Mouse (Mus musculus) liver, embryonic 15.5 days (tissue): ENCODE data around the gene 1700042G07Rik. TPM values are rescaled to one million over a fixed set of nuclear protein-coding genes. Genes with fewer than 3 reads are reported as not detected.

Experiments
- ATAC-seq: fragments of 200-750 bp; cut with Nextera tagmentation; 2 replicates; pipeline ENCODE4 v1.8.0; 2017; ENCODE audit warnings: moderate number of reproducible peaks, mild to moderate bottlenecking, moderate library complexity; ENCODE audit not compliant: insufficient read depth
- H3K27ac ChIP-seq: fragments of 300-500 bp; sonication (generic); replicated peaks from 2 replicates; pipeline ENCODE4 v1.5.1; 2015; ENCODE audit warnings: mild to moderate bottlenecking, inconsistent platforms
- H3K27me3 ChIP-seq: fragments of 300-500 bp; sonication (generic); 2 replicates; pipeline ENCODE4 v1.6.1; 2015; ENCODE audit warnings: mild to moderate bottlenecking, inconsistent platforms
- H3K36me3 ChIP-seq: fragments of 300-500 bp; sonication (generic); replicated peaks from 2 replicates; pipeline ENCODE4 v1.6.1; 2015; ENCODE audit warnings: moderate library complexity, mild to moderate bottlenecking, inconsistent platforms
- H3K4me1 ChIP-seq: fragments of 300-500 bp; sonication (generic); replicated peaks from 2 replicates; pipeline ENCODE4 v1.6.1; 2015; ENCODE audit warnings: inconsistent platforms
- H3K4me2 ChIP-seq: fragments of 300-500 bp; sonication (generic); 2 replicates; pipeline ENCODE4 v1.6.1; 2015; ENCODE audit warnings: moderate library complexity, mild to moderate bottlenecking, inconsistent platforms
- H3K4me3 ChIP-seq: fragments of 300-500 bp; sonication (generic); replicated peaks from 2 replicates; pipeline ENCODE4 v1.5.1; 2015; ENCODE audit warnings: mild to moderate bottlenecking, inconsistent platforms
- H3K9ac ChIP-seq: fragments of 300-500 bp; sonication (generic); 2 replicates; pipeline ENCODE4 v1.6.1; 2015; ENCODE audit warnings: moderate library complexity, mild to moderate bottlenecking, inconsistent platforms
- H3K9me3 ChIP-seq: fragments of 300-500 bp; sonication (generic); replicated peaks from 2 replicates; pipeline ENCODE4 v1.6.1; 2016; ENCODE audit warnings: inconsistent platforms
- WGBS: fragments of 180-500 bp; shearing (Covaris S2); methylation state at CpG from one replicate; pipeline ENCODE4 v1.1.7; 2015; ENCODE audit warnings: mixed read lengths; ENCODE audit not compliant: insufficient replicate concordance; 5-methylcytosine and 5-hydroxymethylcytosine counted together
- polyA plus RNA-seq: library from polyadenylated mRNA; unstranded; fragments of >200 nt; fragmentation: Nextera tagmentation; extraction: Ambion mirVana; gene quantifications from 2 replicates; pipeline ENCODE4 v1.2.1, GENCODE M21; 2015

1700042G07Rik gene
- polyA plus RNA-seq, 1 experiment from 2014 or later: not detected

- Histone ChIP-seq H3K27me3 (peaks cover 50% of the 10 kb centered on the region), H3K36me3 (no peaks in the 10 kb centered on the region), H3K27ac (no peak overlapping the region), H3K4me1 (peaks cover 35% of the 10 kb centered on the region), H3K4me3 (no peak overlapping the region), H3K9ac (no peak overlapping the region), H3K9me3 (no peaks in the 10 kb centered on the region), H3K4me2 (peak overlapping the region; percentile 51)
- 0 out of 2 replicates have a peak, but pooled peaks have one; percentile 27 for ATAC-seq
- WGBS: 22% methylated on average over 5 of the region's 5 CpGs
These were observed 4.0 kb downstream of the 1700042G07Rik start for GRCm38 (mm10) chr4:116177140-116177539.

DNA sequence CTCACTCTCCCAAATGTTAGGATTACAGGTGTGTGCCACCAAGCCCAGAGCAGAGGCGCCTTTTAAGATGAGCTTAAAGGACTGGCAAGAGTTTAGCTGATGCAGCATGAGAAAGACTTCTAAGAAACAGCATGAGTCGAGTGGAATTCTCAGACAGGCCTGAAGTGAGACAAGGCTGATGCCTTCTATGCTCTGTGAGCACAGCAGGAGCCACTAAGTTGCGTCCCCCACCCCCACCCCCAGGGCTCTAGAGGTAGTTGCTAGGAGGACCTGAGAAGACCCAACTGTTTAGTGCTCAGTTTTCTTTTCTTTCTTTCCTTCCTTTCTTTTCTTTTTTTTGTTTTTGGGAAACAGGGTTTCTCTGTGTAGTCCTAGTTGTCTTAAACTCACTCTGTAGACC lies 8.9 kb downstream of the 1700042G07Rik start:
- Histone ChIP-seq H3K9me3 (no peaks in the 10 kb centered on the region), H3K36me3 (no peaks in the 10 kb centered on the region), H3K4me2 (no peak overlapping the region), H3K27ac (no peak overlapping the region), H3K9ac (no peak overlapping the region), H3K4me1 (peaks cover 4% of the 10 kb centered on the region; the same call in 1 of the 2 replicates), H3K27me3 (peaks cover 73% of the 10 kb centered on the region), H3K4me3 (no peak overlapping the region)
- ATAC-seq: no peak
- 51% methylated on average over 3 of the region's 3 CpGs for WGBS

DNA sequence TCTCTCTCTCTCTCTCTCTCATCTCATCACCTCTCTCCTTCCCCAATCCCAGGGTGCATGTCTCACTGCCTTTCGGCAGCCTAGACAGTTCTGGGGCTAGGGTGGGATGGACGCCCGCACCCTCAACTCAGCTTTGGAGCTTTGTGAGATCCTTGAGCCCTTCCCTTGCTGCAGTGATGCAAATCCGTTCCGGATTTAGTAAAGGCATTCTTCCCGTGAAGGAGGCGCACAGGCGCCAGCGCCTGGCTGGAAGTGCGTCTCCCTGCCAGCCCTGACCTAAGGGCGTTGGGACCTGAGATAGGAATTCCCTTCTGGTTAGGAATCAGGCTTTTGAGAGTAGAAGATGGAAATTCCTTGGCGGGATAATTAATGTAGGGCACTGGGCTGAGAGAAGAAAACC lies 9.6 kb downstream of the 1700042G07Rik start:
- Histone ChIP-seq H3K4me2 (no peak overlapping the region), H3K27me3 (peaks cover 67% of the 10 kb centered on the region), H3K27ac (no peak overlapping the region), H3K36me3 (no peaks in the 10 kb centered on the region), H3K4me1 (no peaks in the 10 kb centered on the region), H3K4me3 (no peak overlapping the region), H3K9ac (no peak overlapping the region), H3K9me3 (no peaks in the 10 kb centered on the region)
- WGBS: 21% methylated on average over 12 of the region's 12 CpGs
- no peak for ATAC-seq

DNA sequence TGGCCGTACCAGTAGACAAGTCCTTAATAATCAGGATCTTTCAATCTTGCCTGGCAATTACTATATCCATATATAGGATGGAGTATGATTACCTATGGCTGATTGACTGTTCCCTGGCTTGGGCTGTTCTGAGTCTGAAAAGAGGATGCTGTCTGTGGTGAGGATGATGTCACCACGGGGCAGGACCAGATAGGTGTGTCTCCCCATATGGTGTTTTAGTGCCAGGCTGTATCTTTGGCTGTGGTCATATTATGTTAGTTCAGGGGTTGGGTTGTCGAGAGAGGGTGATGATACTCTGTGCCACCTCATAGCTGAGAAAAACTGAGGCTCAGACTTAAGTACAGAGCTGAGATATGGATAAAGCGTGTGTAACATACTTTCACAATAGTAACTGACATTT lies 11.9 kb downstream of the 1700042G07Rik start:
- Histone ChIP-seq H3K4me2 (no peak overlapping the region), H3K9me3 (no peaks in the 10 kb centered on the region), H3K27me3 (peaks cover 48% of the 10 kb centered on the region), H3K4me3 (no peak overlapping the region), H3K27ac (no peak overlapping the region), H3K9ac (no peak overlapping the region), H3K4me1 (no peaks in the 10 kb centered on the region), H3K36me3 (no peaks in the 10 kb centered on the region)
- ATAC-seq: no peak
- WGBS: 55% methylated on average over 4 of the region's 4 CpGs

DNA sequence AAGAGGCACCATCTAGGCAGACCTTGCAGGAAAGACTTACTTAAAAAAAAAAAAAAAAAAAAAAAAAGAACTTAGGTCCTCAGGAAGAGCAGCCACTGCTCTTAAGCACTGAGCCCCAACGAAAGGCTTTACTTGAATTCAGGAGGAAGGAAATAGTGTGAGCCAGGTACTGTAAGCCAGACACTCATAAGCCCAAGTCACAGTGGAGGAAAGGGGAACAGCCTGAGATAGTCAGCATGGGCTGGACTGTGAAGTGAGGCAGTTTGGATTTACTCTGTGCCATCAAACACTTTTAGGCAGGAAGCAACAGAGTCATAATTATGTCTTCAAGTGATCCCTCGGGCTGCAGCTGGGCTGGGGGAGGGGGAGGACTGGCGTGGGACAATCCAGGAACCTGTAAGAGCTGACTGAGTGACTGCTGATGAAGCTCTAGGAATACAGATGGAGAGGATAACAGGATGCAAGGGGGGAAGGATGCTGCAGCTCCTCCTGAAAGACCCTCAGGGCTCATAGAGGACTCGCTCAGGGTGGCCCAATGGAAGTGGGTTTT lies 19.2 kb downstream of the 1700042G07Rik start:
- 36% methylated on average over 4 of the region's 4 CpGs for WGBS
- no peaks in the 10 kb centered on the region for H3K36me3 ChIP-seq
- H3K27me3 ChIP-seq: no peaks in the 10 kb centered on the region
- no peak overlapping the region for H3K4me3 ChIP-seq
- H3K27ac ChIP-seq: 0 out of 2 replicates have a peak overlapping the region, but pooled peaks have one; percentile 75
- no peak overlapping the region for H3K9ac ChIP-seq
- no peak for ATAC-seq
- H3K4me1 ChIP-seq: peaks cover 28% of the 10 kb centered on the region
- no peak overlapping the region for H3K4me2 ChIP-seq
- H3K9me3 ChIP-seq: no peaks in the 10 kb centered on the region

DNA sequence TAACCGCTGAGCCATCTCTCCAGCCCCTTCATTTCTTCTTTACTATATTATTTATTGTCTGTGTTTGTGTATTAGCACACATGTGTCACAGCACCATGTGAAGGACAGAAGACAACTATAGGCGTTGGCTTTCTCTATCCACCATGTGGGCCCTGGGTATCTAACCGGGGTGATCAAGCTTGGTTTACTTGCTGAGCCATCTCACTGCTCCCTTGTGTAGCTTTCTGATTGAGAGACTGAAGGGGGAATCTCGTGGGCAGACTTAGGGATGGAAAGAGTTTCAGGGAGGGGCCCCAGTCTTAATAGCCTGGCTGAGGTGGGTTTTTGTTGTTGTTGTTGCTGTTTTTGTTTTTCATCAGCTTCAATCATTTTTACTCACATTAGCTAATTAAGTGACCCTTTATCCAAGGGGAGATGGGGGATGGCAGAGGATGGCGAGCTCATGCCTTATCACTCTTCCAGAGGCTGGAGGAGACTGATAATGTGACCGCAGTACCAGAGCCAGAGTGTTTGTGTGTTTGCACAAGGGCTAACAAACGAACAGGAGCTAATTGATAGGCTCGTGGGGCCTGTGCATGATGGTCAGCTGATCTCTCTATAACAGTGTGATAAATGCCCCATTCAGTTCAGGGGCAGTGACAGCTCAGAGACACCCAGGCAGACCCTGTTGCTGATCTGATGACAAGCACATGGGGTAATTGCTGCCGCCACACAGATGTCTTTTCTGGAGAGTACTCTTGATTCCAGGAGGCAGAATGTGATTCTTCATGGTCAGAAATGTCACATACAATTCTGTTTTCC lies 20.6 kb downstream of the 1700042G07Rik start:
- Histone ChIP-seq H3K4me3 (no peak overlapping the region), H3K9ac (peak overlapping the region; percentile 22; the same call in 1 of the 2 replicates), H3K27me3 (no peaks in the 10 kb centered on the region), H3K36me3 (no peaks in the 10 kb centered on the region), H3K27ac (peak overlapping the region; percentile 75), H3K9me3 (no peaks in the 10 kb centered on the region), H3K4me1 (peaks cover 28% of the 10 kb centered on the region), H3K4me2 (peak overlapping the region; percentile 19)
- 24% methylated on average over 9 of the region's 9 CpGs for WGBS
- peak; percentile 98 for ATAC-seq

- no peak overlapping the region for H3K4me2 ChIP-seq
- no peaks in the 10 kb centered on the region for H3K27me3 ChIP-seq
- H3K9me3 ChIP-seq: no peaks in the 10 kb centered on the region
- no peak overlapping the region for H3K9ac ChIP-seq
- no peak for ATAC-seq
- no peaks in the 10 kb centered on the region for H3K36me3 ChIP-seq
- WGBS: 52% methylated on average over 2 of the region's 2 CpGs
- H3K4me1 ChIP-seq: peaks cover 18% of the 10 kb centered on the region
- no peak overlapping the region for H3K4me3 ChIP-seq
- H3K27ac ChIP-seq: no peak overlapping the region
These were observed 25.2 kb downstream of the 1700042G07Rik start for GRCm38 (mm10) chr4:116198422-116198821.

- Histone ChIP-seq H3K4me1 (no peaks in the 10 kb centered on the region), H3K4me2 (no peak overlapping the region), H3K9me3 (no peaks in the 10 kb centered on the region), H3K27ac (no peak overlapping the region), H3K4me3 (no peak overlapping the region), H3K36me3 (no peaks in the 10 kb centered on the region), H3K9ac (no peak overlapping the region), H3K27me3 (no peaks in the 10 kb centered on the region)
- ATAC-seq: no peak
- 28% methylated on average over 3 of the region's 3 CpGs for WGBS
These were observed 31.2 kb downstream of the 1700042G07Rik start for GRCm38 (mm10) chr4:116204422-116204821.

- H3K9me3 ChIP-seq: no peaks in the 10 kb centered on the region
- no peak overlapping the region for H3K27ac ChIP-seq
- H3K36me3 ChIP-seq: no peaks in the 10 kb centered on the region
- H3K27me3 ChIP-seq: no peaks in the 10 kb centered on the region
- H3K4me2 ChIP-seq: no peak overlapping the region
- H3K4me3 ChIP-seq: no peak overlapping the region
- ATAC-seq: no peak
- H3K9ac ChIP-seq: no peak overlapping the region
- WGBS: 68% methylated on average over 4 of the region's 4 CpGs
- no peaks in the 10 kb centered on the region for H3K4me1 ChIP-seq
These were observed 33.4 kb downstream of the 1700042G07Rik start for GRCm38 (mm10) chr4:116206531-116206930.

GRCm38 (mm10) chr4:116208891-116209290 lies 35.7 kb downstream of the 1700042G07Rik start:
- ATAC-seq: no peak
- Histone ChIP-seq H3K27ac (no peak overlapping the region), H3K4me2 (no peak overlapping the region), H3K4me1 (no peaks in the 10 kb centered on the region), H3K27me3 (0 out of 2 replicates have a peak, but pooled peaks cover under 1% of the 10 kb centered on the region), H3K36me3 (no peaks in the 10 kb centered on the region), H3K9ac (no peak overlapping the region), H3K4me3 (no peak overlapping the region), H3K9me3 (no peaks in the 10 kb centered on the region)
- WGBS: 42% methylated on average over 1 of the region's 1 CpGs

DNA sequence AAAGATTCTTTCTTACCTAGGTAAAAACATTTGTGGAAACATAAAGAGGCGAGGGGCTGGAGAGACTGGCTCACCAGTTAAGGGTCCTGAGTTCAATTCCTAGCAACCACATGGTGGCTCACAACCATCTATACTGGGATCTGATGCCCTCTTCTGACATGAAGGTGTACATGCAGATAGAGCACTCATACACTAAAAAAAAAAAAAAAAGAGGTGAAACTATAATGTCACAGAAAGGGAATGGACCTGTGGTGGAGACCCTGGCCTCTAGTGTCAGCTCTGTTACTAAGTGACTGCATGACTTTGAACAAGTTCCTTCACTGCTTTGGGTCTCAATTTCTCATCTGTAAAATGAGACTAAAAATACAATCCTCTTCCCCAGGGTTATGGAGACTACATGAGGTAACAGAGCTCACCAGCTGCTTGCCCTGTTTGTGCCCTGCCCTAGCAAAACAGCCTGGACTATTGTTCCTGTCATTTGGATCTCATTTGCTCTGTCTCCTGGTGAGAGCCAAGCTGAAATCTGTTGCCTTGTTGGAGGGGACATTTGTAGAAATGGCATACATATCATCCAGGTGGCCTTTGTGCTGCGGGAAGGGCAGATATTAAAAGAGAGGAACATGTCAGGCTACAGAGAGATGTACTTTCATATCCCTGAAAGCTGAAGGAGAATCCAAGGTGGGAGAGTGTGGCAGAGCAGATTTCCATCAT lies 42.9 kb downstream of the 1700042G07Rik start:
- Histone ChIP-seq H3K4me1 (peaks cover 9% of the 10 kb centered on the region), H3K36me3 (no peaks in the 10 kb centered on the region), H3K27me3 (peaks cover 27% of the 10 kb centered on the region; the same call in 1 of the 2 replicates), H3K9ac (no peak overlapping the region), H3K9me3 (no peaks in the 10 kb centered on the region), H3K4me2 (no peak overlapping the region), H3K27ac (no peak overlapping the region), H3K4me3 (no peak overlapping the region)
- WGBS: 78% methylated on average over 2 of the region's 2 CpGs
- no peak for ATAC-seq
